ENCODE assay signal across 29 mouse cellular contexts in genomic region chr3:88586640-88587039, GRCm38 (mm10). TPM values are rescaled to one million over a fixed set of nuclear protein-coding genes. Genes with fewer than 3 reads are reported as not detected.
DNase-seq lines count a peak whose midpoint lies in the region; ATAC-seq and TF ChIP-seq lines count a peak whose summit lies in the region.
"Had no signal": no experiment of that assay in that cellular context is flagged by ENCODE, and none has a peak within 500 bp of the region (broad histone marks: within the 10 kb centered on the region; RNA-seq: fewer than 3 reads in every experiment).

No protein-coding gene starts in this region.

- H3K4me1 ChIP-seq in lung, embryonic 15.5 days = peaks cover 30% of the 10 kb centered on the region
- H3K4me1 ChIP-seq in E14TG2a.4 (replicated peaks; ENCODE audit: low read depth, low read length) = peaks cover 97% of the 10 kb centered on the region
- peaks cover 1% of the 10 kb centered on the region; the same call in 1 of the 2 replicates for H3K4me1 ChIP-seq in kidney, adult 2 months (ENCODE audit: control insufficient read depth, insufficient read depth, low read length)

- TF ChIP-seq POLR2A in kidney, adult 2 months (IDR thresholded peaks at IDR 0.05; ENCODE audit: low read depth, low read length) = no peak

- WGBS in lung, embryonic 15.5 days = 85% methylated on average over 5 of the region's 5 CpGs
- 92% methylated on average over 5 of the region's 5 CpGs for WGBS in kidney, adult 2 months

- no peak for TF ChIP-seq CTCF in E14TG2a.4 (conservative IDR thresholded peaks at IDR 0.05; ENCODE audit: low read length)
- TF ChIP-seq CTCF in kidney, adult 2 months (conservative IDR thresholded peaks at IDR 0.05; ENCODE audit: insufficient read depth, insufficient read length, low read depth, low read length) = no peak

- H3K27ac ChIP-seq in lung, embryonic 15.5 days = peak overlapping the region; percentile 14; the same call in 1 of the 2 replicates
- no peak overlapping the region for H3K27ac ChIP-seq in kidney, adult 2 months (ENCODE audit: insufficient read depth, low read depth, low read length)
- H3K27ac ChIP-seq: embryonic facial prominence, embryonic 12.5 days; embryonic facial prominence, embryonic 15.5 days; gastrocnemius, adult 2 months; heart, embryonic 15.5 days; hindbrain, embryonic 14.5 days; hindbrain, postnatal 0 days had no signal

- no peak overlapping the region for H3K4me3 ChIP-seq in lung, embryonic 15.5 days
- peak overlapping the region; percentile 48 for H3K4me3 ChIP-seq in E14TG2a.4 (replicated peaks; ENCODE audit: low read length)
- no peak overlapping the region for H3K4me3 ChIP-seq in kidney, adult 2 months (ENCODE audit: insufficient read depth, low read depth, low read length)
- H3K4me3 ChIP-seq: embryonic facial prominence, embryonic 12.5 days; embryonic facial prominence, embryonic 15.5 days; gastrocnemius, adult 2 months; heart, embryonic 12.5 days; heart, embryonic 15.5 days had no signal

- no peaks in the 10 kb centered on the region for H3K9me3 ChIP-seq in lung, embryonic 15.5 days
- no peaks in the 10 kb centered on the region for H3K9me3 ChIP-seq in E14TG2a.4 (ENCODE audit: low read length)
- H3K9me3 ChIP-seq: embryonic facial prominence, embryonic 12.5 days; embryonic facial prominence, embryonic 15.5 days; heart, embryonic 12.5 days; heart, embryonic 15.5 days had no signal

- no peak overlapping the region for H3K4me2 ChIP-seq in lung, embryonic 15.5 days
- H3K4me2 ChIP-seq: embryonic facial prominence, embryonic 12.5 days; embryonic facial prominence, embryonic 15.5 days; heart, embryonic 12.5 days; heart, embryonic 15.5 days; hindbrain, embryonic 14.5 days had no signal

- peaks cover 57% of the 10 kb centered on the region for H3K36me3 ChIP-seq in lung, embryonic 15.5 days
- peaks cover 90% of the 10 kb centered on the region for H3K36me3 ChIP-seq in E14TG2a.4 (ENCODE audit: insufficient read depth, low read length)
- peaks cover 5% of the 10 kb centered on the region for H3K36me3 ChIP-seq in kidney, adult 2 months (ENCODE audit: control insufficient read depth, insufficient read depth, low read length)

- H3K27me3 ChIP-seq in lung, embryonic 15.5 days = no peaks in the 10 kb centered on the region
- H3K27me3 ChIP-seq in E14TG2a.4 (ENCODE audit: insufficient read depth, low read length) = no peaks in the 10 kb centered on the region
- no peaks in the 10 kb centered on the region for H3K27me3 ChIP-seq in kidney, adult 2 months (replicated peaks; ENCODE audit: control insufficient read depth, insufficient read depth, low read length)
- H3K27me3 ChIP-seq: CH12.LX; embryonic facial prominence, embryonic 12.5 days; embryonic facial prominence, embryonic 15.5 days; heart, embryonic 12.5 days; heart, embryonic 15.5 days had no signal

- no peak overlapping the region for H3K9ac ChIP-seq in lung, embryonic 15.5 days
- H3K9ac ChIP-seq: embryonic facial prominence, embryonic 12.5 days; embryonic facial prominence, embryonic 15.5 days; forebrain, postnatal 0 days; heart, embryonic 12.5 days; heart, embryonic 15.5 days; hindbrain, embryonic 14.5 days had no signal

- no peak for DNase-seq in lung, postnatal 4 days
- DNase-seq in ES-CJ7 (ENCODE audit: low read depth, low spot score) (peak; percentile 77), ZHBTc4 (ENCODE audit: low read depth, low spot score) (peak; percentile 72)
- DNase-seq in urinary bladder, postnatal 4 days (ENCODE audit: low spot score in 2 of 2) = no peak
- no peak for DNase-seq in kidney, adult 2 months
- DNase-seq: adrenal gland, postnatal 10 days; adrenal gland, postnatal 36 days; B cell, adult 2 months; cerebellum, adult 11 months; cerebellum, adult 2 months; cerebellum, adult 9-11 months; cerebellum, postnatal 25 days; forebrain, postnatal 0 days; gastrocnemius, adult 2 months; gastrocnemius, postnatal 14 days; heart, adult 18-20 months; heart, postnatal 14 days; heart, postnatal 4 days had no signal

- ATAC-seq in lung, embryonic 15.5 days (ENCODE audit: borderline replicate concordance, extremely low read depth, low FRiP score, low TSS enrichment) = no peak
- ATAC-seq: forebrain, embryonic 14.5 days; forebrain, postnatal 0 days; hindbrain, postnatal 0 days; inflammation-experienced regulatory T-cells, adult 6 months had no signal

RNA-seq across cellular contexts. Expression of gene Ssr2, which starts 11.0 kb away (rescaled TPM):
- 290 and 301 TPM in 2 replicates for polyA plus RNA-seq in lung, embryonic 15.5 days (2015; fragmentation: Nextera tagmentation; extraction: Ambion mirVana)
- 180 and 193 TPM in 2 replicates for polyA plus RNA-seq in kidney, adult 2 months (2012; rRNA removed)

RNA-seq across cellular contexts. Expression of gene Arhgef2, which starts 19.1 kb away (rescaled TPM):
- 105 and 116 TPM in 2 replicates for polyA plus RNA-seq in lung, embryonic 15.5 days (2015; fragmentation: Nextera tagmentation; extraction: Ambion mirVana)
- polyA plus RNA-seq in kidney, adult 2 months (2012; rRNA removed) = 74.5 and 80.7 TPM in 2 replicates

RNA-seq across cellular contexts. Expression of gene Ubqln4, which starts 33.1 kb away (rescaled TPM):
- 46.4 and 49.4 TPM in 2 replicates for polyA plus RNA-seq in lung, embryonic 15.5 days (2015; fragmentation: Nextera tagmentation; extraction: Ambion mirVana)
- 59.9 and 63.5 TPM in 2 replicates for polyA plus RNA-seq in kidney, adult 2 months (2012; rRNA removed)

RNA-seq across cellular contexts. Expression of gene Lamtor2, which starts 33.8 kb away (rescaled TPM):
- 165 and 178 TPM in 2 replicates for polyA plus RNA-seq in lung, embryonic 15.5 days (2015; fragmentation: Nextera tagmentation; extraction: Ambion mirVana)
- 247 and 277 TPM in 2 replicates for polyA plus RNA-seq in kidney, adult 2 months (2012; rRNA removed)

RNA-seq across cellular contexts. Expression of gene Rab25, which starts 38.5 kb away (rescaled TPM):
- 33.1 and 36.4 TPM in 2 replicates for polyA plus RNA-seq in lung, embryonic 15.5 days (2015; fragmentation: Nextera tagmentation; extraction: Ambion mirVana)
- 50.1 and 50.9 TPM in 2 replicates for polyA plus RNA-seq in kidney, adult 2 months (2012; rRNA removed)
- polyA plus RNA-seq: forebrain, embryonic 14.5 days; forebrain, postnatal 0 days; inflammation-experienced regulatory T-cells, adult 6 months had no signal

Comparison
In these comparisons a context has a peak if more than half of its experiments do, and no peak if none do; other contexts are left out.
1. DNase-seq: peak in ES-CJ7 (single experiment) and ZHBTc4 (single experiment); none in lung, postnatal 4 days (0 of 2), urinary bladder, postnatal 4 days (0 of 2) and kidney, adult 2 months (single experiment).